Mouse (Mus musculus) MEL (cell line): ENCODE results near the gene Fam102b.

ENCODE experiments used
- CTCF ChIP-seq, 3 experiments: IDR thresholded peaks in 2 of 3; conservative IDR thresholded peaks in 1 of 3; 2 replicates each; pipeline ENCODE4 v1.5.1; 2011 to 2012; ENCODE audit warnings: low read length in 3 of 3, low read depth in 2 of 3, mild to moderate bottlenecking in 2 of 3, improper control_type of control experiment in 1 of 3, inconsistent platforms in 1 of 3, mixed read lengths in 1 of 3, moderate library complexity in 1 of 3; ENCODE audit not compliant: control insufficient read depth in 1 of 3, insufficient read depth in 1 of 3, poor library complexity in 1 of 3, severe bottlenecking in 1 of 3
- E2F4 ChIP-seq: IDR thresholded peaks from 2 replicates; pipeline ENCODE4 v1.6.1; 2011; ENCODE audit warnings: low read depth, low read length, improper control_type of control experiment, borderline replicate concordance
- EP300 ChIP-seq, 2 experiments: IDR thresholded peaks; 2 replicates each; pipeline ENCODE4 v1.6.1; 2011; ENCODE audit warnings: improper control_type of control experiment in 2 of 2, low read length in 2 of 2, low read depth in 1 of 2, mild to moderate bottlenecking in 1 of 2
- MAX ChIP-seq: IDR thresholded peaks from 2 replicates; pipeline ENCODE4 v1.6.1; 2011; ENCODE audit warnings: low read length, improper control_type of control experiment
- MYB ChIP-seq: IDR thresholded peaks from 2 replicates; pipeline ENCODE4 v1.6.1; 2011; ENCODE audit warnings: mild to moderate bottlenecking, low read depth, low read length, improper control_type of control experiment
- NELFE ChIP-seq: IDR thresholded peaks from 2 replicates; pipeline ENCODE4 v1.6.1; 2011; ENCODE audit warnings: low read depth, low read length, improper control_type of control experiment
- NRF1 ChIP-seq: IDR thresholded peaks from 2 replicates; pipeline ENCODE4 v1.6.1; 2014; ENCODE audit warnings: low read depth, mild to moderate bottlenecking, inconsistent platforms, low read length, improper control_type of control experiment, moderate library complexity; ENCODE audit not compliant: poor library complexity, insufficient read depth, severe bottlenecking
- POLR2A ChIP-seq, 2 experiments: IDR thresholded peaks; 2 replicates each; pipeline ENCODE4 v1.6.1; 2011 to 2012; ENCODE audit warnings: low read length in 2 of 2, mild to moderate bottlenecking in 2 of 2, control low read depth in 1 of 2, improper control_type of control experiment in 1 of 2, low read depth in 1 of 2, moderate library complexity in 1 of 2; ENCODE audit not compliant: control insufficient read depth in 1 of 2, insufficient read depth in 1 of 2, poor library complexity in 1 of 2
- TCF12 ChIP-seq: IDR thresholded peaks from 2 replicates; pipeline ENCODE4 v1.6.1; 2014; ENCODE audit warnings: low read depth, mild to moderate bottlenecking, inconsistent platforms, low read length, improper control_type of control experiment, moderate library complexity
- USF2 ChIP-seq, 2 experiments: IDR thresholded peaks; 2 replicates each; pipeline ENCODE4 v1.6.1; 2011 to 2012; ENCODE audit warnings: improper control_type of control experiment in 2 of 2, low read length in 2 of 2, borderline replicate concordance in 1 of 2, inconsistent platforms in 1 of 2, low read depth in 1 of 2, mild to moderate bottlenecking in 1 of 2; ENCODE audit not compliant: insufficient read depth in 1 of 2
- ZC3H11A ChIP-seq: IDR thresholded peaks from 2 replicates; pipeline ENCODE4 v1.6.1; 2012; ENCODE audit warnings: low read depth, mild to moderate bottlenecking, inconsistent platforms, low read length, improper control_type of control experiment

GRCm38 (mm10) chr3:108926308-108926707 lies 101.1 kb downstream of the Fam102b start:
- TF ChIP-seq USF2 (IDR thresholded peaks at IDR 0.05; ENCODE audit: borderline replicate concordance in 1 of 2, insufficient read depth in 1 of 2, low read depth in 1 of 2, low read length in 2 of 2) (no peak), NRF1 (no peak), E2F4 (no peak), ZC3H11A (no peak), CTCF (IDR thresholded peaks at IDR 0.05 in 2 of 3, conservative IDR thresholded peaks at IDR 0.05 in 1 of 3; ENCODE audit: control insufficient read depth in 1 of 3, insufficient read depth in 1 of 3, low read depth in 2 of 3, low read length in 3 of 3, poor library complexity in 1 of 3, severe bottlenecking in 1 of 3) (no peak), MYB (no peak), EP300 (IDR thresholded peaks at IDR 0.05; ENCODE audit: low read depth in 1 of 2, low read length in 2 of 2) (no peak), TCF12 (no peak), POLR2A (IDR thresholded peaks at IDR 0.05; ENCODE audit: control insufficient read depth in 1 of 2, insufficient read depth in 1 of 2, low read depth in 1 of 2, low read length in 2 of 2, poor library complexity in 1 of 2) (no peak), MAX (no peak), NELFE (no peak)
